Mouse (Mus musculus) brain, embryonic 18.5 days (tissue): ENCODE data around the gene Arhgap35.
"Not testable (repeated sequence)": the region's sequence is repeated elsewhere in the genome, so short reads cannot be mapped to it uniquely, and the experiment has no call there.

Experiments used
- DNase-seq: peaks from one replicate; pipeline ENCODE4 v3.0.0-alpha.2; 2012; ENCODE audit warnings: low read depth, low spot score

Arhgap35 gene

GRCm38 (mm10) chr7:16606808-16607207 lies 8.0 kb downstream of the Arhgap35 start:
- DNase-seq: not testable (repeated sequence)

DNA sequence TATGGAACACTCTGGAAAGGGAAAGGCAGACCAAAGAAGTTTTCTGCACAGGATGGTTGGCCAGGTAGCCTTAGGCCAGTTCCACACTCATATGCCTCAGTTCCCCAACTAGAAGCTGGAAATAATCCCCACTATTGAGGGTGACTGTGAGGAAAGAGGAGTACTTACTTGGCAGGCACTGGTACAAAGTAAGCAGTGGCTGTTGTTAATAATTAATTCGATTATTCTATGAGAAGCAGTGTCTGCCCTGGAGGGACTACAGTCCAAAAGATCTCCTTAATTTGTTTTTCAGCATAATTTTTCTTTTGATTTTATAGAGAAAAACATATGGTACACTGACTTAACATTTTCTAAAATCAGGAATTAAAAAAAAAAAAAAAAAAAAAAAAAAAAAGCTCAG lies 10.7 kb downstream of the Arhgap35 start:
- DNase-seq: no peak

- DNase-seq: no peak
These were observed 13.1 kb downstream of the Arhgap35 start for GRCm38 (mm10) chr7:16601683-16602102.

DNA sequence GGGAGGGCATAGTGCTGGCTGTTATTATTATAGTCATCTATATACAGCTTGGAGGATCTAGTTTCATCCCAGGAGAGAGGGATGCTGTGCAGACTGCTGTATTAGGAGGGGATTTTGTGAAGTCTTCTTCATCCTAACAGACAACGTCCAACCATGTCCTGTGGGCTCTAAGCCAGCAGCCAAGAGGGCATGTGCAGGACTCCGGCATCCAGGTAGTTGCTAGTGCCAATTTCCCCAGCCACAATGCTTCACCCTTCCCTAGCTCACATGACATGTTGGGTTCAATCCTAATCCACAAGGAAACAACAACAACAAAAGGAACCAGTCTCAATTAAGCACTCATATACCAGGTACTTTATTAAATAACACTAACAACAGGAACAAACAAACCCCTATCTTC lies 15.8 kb downstream of the Arhgap35 start:
- no peak for DNase-seq

DNA sequence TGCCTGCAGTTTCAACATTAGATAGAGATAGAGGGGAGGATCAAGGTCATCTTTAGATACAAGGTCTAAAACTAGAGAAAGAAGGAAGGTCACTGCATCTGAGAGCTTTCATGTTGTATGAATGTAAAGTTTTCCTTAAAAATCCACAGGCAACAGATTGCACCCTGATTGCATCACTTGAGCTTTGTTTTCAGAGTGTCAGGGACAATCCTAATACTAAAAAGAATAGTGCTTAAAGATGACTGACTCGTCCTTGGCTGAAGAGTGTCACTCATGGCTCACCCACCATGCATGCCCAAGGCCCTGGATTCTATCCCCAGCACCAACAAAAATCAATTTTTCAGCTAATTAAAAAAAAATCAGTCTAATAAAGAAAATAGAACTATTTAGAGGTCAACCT lies 23.5 kb downstream of the Arhgap35 start:
- no peak for DNase-seq

GRCm38 (mm10) chr7:16587649-16588048 lies 27.1 kb downstream of the Arhgap35 start:
- no peak for DNase-seq

- DNase-seq: no peak
These were observed 30.4 kb downstream of the Arhgap35 start for GRCm38 (mm10) chr7:16584384-16584783.

- DNase-seq: no peak
These were observed 31.0 kb downstream of the Arhgap35 start for GRCm38 (mm10) chr7:16583775-16584174.

- DNase-seq: no peak
These were observed 32.5 kb downstream of the Arhgap35 start for GRCm38 (mm10) chr7:16582299-16582698.

- no peak for DNase-seq
These were observed 33.3 kb downstream of the Arhgap35 start for GRCm38 (mm10) chr7:16581276-16582100.

DNA sequence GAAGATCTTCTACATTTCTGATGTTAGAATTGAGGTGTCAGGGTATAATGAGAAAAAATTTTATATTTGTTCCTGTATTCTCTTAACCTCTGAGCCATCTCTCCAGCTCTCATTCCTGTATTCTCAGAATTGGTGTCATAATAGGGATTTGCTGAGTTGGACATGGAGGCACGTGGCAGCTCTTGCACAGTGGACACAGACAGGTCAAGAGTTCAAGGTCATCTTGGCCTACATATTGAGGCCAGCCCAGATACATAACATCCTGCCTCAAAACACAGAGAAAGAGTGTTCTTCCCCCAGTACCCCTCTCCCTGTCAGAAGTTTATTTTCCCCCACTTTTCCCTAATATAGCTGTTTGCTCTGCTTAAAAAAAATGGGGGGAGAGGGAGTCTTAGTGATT lies 38.1 kb downstream of the Arhgap35 start:
- no peak for DNase-seq

DNA sequence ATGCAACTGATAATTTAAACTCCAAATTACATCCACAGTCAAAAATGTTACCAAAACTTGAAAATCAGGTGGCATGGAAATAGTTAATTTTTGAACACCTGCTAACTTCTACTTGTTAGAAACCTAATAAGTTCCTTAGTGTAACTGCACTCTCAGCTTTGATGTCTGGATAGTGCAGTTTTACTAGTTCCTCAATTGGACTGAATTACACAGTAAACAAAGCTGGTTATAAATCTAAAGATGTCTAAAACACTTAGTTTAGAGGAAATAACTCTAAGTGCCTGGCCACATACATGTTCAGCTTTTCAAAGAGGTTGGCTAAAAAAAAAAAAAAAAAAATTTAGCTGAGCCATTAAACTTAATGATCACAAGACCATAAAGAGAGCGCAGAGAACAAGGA lies 43.6 kb downstream of the Arhgap35 start:
- DNase-seq: no peak

- DNase-seq: no peak
These were observed 44.1 kb downstream of the Arhgap35 start for GRCm38 (mm10) chr7:16570737-16571136.

GRCm38 (mm10) chr7:16564491-16564890 lies 50.3 kb downstream of the Arhgap35 start:
- DNase-seq: no peak

DNA sequence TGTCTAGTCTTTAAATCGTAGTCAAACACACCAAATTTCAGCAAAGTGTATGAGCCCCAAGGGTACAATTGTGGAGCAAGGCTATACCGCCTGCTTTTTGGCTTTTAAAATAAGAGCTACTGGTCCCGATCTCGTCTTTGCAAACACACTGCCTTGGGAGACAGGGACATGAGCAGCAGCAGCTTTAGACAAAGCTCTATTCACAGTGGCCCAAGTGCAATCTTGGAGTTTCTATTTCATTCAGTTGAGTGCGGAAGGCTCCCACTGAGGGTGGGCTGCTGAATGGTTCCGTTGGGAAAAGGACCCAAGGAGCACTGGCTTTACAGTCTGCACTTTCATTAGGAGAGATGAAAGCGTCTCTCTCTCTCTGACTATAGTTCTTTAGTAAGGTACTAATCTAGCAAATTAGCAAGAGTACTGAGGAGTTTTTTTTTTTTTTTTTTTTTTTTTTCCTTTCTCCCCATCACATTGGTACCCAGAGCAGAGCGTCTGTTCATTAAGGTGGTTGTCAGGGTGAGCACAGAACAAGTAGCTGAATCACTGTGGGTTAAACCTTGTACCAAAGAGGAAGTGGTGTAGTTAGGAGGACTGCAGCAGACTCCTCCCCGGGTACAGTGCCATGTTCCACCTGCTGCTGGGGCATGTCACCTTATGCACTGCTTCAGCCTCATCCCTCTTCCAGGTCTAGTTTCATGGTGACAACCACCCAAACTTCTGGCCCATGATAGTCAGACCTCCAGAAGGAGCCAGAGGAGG lies 56.8 kb downstream of the Arhgap35 start:
- no peak for DNase-seq

- DNase-seq: no peak
These were observed 57.5 kb downstream of the Arhgap35 start for GRCm38 (mm10) chr7:16557251-16557650.

DNA sequence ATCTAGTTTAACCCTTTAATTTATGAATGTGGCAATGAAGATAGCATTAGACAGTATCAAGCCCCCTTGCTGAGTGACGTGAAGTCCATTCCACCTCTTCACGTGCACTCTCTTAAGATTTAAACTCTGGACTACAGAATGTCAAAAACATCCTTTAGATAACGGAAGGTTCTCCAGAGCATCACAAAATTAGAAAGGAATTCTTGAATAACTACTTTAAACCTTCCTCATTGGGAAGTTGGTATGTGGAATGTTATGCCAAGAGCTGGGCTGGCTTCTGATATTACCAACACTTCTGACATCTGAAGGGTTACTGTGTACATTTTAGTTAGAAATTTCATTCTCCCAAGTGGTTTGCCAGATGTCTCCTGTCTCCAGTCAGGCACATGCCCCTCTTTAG lies 60.6 kb downstream of the Arhgap35 start:
- DNase-seq: no peak

DNA sequence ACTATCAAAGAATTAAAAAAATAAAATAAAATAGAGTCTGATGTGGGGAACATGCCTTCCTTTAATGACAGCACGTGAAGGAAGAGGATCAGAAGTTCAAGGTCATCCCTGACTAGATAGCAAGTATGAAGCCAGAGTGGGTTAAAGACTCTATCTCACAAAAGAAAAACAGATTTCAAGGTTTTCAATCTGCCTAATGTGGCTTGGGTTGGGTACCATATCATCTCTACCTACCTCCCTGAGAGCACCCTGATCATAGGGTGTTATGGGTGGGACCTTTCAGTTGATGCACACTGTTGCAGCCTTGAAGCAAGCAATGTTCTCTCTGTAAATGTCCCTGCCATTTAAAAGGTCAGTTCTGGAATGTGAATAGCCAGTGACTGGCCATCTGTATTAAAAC lies 63.2 kb downstream of the Arhgap35 start:
- no peak for DNase-seq

DNA sequence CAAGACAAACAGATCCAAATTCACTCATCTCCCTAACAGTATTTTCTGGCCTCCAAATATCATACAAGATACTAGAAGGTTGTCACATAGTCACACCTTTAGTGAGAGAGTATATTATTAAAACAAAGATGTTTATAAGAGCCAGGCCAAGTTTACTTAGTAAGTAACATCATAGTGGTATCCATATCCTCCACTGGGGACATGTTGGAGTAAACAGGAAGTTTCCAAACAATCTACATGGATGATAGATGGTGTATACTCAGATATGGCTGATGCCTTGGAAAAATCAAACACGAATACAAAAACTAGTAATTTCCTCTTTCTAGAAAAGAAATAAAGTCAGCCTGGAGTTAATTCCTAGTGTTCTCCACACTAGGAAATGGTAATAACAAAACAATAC lies 65.5 kb downstream of the Arhgap35 start:
- no peak for DNase-seq

- DNase-seq: no peak
These were observed 70.0 kb downstream of the Arhgap35 start for GRCm38 (mm10) chr7:16544770-16545169.

GRCm38 (mm10) chr7:16537220-16537903 lies 77.4 kb downstream of the Arhgap35 start:
- no peak for DNase-seq

- DNase-seq: no peak
These were observed 88.8 kb downstream of the Arhgap35 start for GRCm38 (mm10) chr7:16525995-16526394.
